Mouse (Mus musculus): ENCODE measurements at regions not wholly inside any gene's neighbourhood (a gene's known extent, or its start where the extent isn't known, plus 50 kb on each side); places are given as distances from the start of the nearest gene placed in this dataset.

DNA sequence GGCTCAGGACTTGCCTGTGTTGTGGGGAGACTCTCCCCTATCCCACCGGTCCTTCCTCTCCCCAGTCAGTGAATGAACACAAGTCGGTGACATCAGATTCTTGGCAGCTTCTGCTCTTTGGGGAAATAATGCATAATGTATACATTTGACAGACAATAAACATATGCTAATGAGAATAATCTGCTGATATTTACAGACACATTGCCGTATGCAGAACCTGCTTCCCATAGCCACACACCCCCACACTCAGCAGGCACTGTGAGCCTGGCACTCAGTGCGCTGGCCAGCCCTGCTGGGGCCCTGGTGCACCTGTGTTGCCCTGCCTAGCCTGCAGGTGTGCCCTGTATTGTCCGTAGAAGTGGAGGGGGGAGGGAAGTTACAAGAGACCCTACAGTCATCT, 215.5 kb downstream of the Matn1 start:
- TF ChIP-seq POLR2A (IDR thresholded peaks at IDR 0.05; ENCODE audit: low read depth, low read length) (no peak), CTCF (IDR thresholded peaks at IDR 0.05; ENCODE audit: borderline replicate concordance, insufficient read depth, low read length) (no peak)

All from embryonic fibroblast, embryonic 13.5 days (primary cell).